Mouse (Mus musculus): ENCODE results near the gene Gm38392.
A peak's percentile ranks its signal among the peaks of the same experiment; 100 is the strongest.

- TF ChIP-seq CTCF (IDR thresholded peaks at IDR 0.05; ENCODE audit: extremely low read depth, insufficient read length, insufficient replicate concordance, low read depth, low read length) = peak; percentile 86
- no peak for TF ChIP-seq POLR2A (IDR thresholded peaks at IDR 0.05; ENCODE audit: low read depth, low read length)
Observed at GRCm38 (mm10) chr3:88245811-88246210, 41.2 kb downstream of the Gm38392 start.
